Mouse (Mus musculus): ENCODE data around the gene Prelid3b. TPM values are rescaled to one million over a fixed set of nuclear protein-coding genes. Genes with fewer than 3 reads are reported as not detected.

Gene Prelid3b
- polyA plus RNA-seq, 1 experiment = 21.6 TPM

DNA sequence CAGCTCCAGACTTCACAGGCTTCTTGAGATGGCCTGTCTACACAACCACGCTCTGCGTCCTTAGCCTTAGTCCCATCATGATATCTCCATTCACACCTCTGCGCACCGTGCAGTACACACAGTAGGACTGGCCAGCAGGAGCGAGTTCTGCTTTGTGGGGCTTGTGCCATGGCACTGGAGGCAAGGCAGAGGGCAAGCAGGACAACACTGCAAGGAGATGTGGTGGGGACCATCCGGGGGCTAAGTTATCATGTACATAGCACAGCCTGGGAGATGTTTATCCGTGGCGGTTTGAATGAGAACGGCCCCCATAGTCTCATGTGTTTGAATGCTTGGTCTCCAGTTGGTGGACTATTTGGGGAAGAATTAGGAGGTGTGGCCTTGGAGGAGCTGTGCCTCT is 37.9 kb downstream of the Prelid3b start:
- TF ChIP-seq CTCF (IDR thresholded peaks at IDR 0.05; ENCODE audit: extremely low read depth, insufficient read depth, insufficient read length, insufficient replicate concordance) (no peak), POLR2A (IDR thresholded peaks at IDR 0.05; ENCODE audit: low read depth, low read length) (no peak)
- Histone ChIP-seq H3K4me1 (ENCODE audit: control insufficient read depth, insufficient read depth, insufficient read length) (peaks cover 34% of the 10 kb centered on the region), H3K27me3 (ENCODE audit: control insufficient read depth, insufficient read depth, low read length) (no peaks in the 10 kb centered on the region), H3K27ac (ENCODE audit: insufficient read depth, low read length) (no peak overlapping the region), H3K36me3 (ENCODE audit: control insufficient read depth, insufficient read depth, low read length) (peaks cover 19% of the 10 kb centered on the region), H3K4me3 (ENCODE audit: extremely low read depth, insufficient read depth, insufficient read length) (no peak overlapping the region)
- 95% methylated on average over 9 of the region's 9 CpGs for WGBS
- DNase-seq (ENCODE audit: low read depth in 1 of 2, low spot score in 2 of 2) = no peak

GRCm38 (mm10) chr2:174428996-174429591 is 43.8 kb downstream of the Prelid3b start:
- TF ChIP-seq POLR2A (IDR thresholded peaks at IDR 0.05; ENCODE audit: low read depth, low read length) (no peak), CTCF (IDR thresholded peaks at IDR 0.05; ENCODE audit: extremely low read depth, insufficient read depth, insufficient read length, insufficient replicate concordance) (no peak)
- H3K27me3 ChIP-seq (ENCODE audit: control insufficient read depth, insufficient read depth, low read length) = no peaks in the 10 kb centered on the region
- H3K36me3 ChIP-seq (ENCODE audit: control insufficient read depth, insufficient read depth, low read length) = peaks cover 57% of the 10 kb centered on the region
- H3K4me3 ChIP-seq (ENCODE audit: extremely low read depth, insufficient read depth, insufficient read length) = no peak overlapping the region
- 93% methylated on average over 10 of the region's 10 CpGs for WGBS
- peaks cover under 1% of the 10 kb centered on the region for H3K4me1 ChIP-seq (ENCODE audit: control insufficient read depth, insufficient read depth, insufficient read length)
- no peak for DNase-seq (ENCODE audit: low read depth in 1 of 2, low spot score in 2 of 2)
- no peak overlapping the region for H3K27ac ChIP-seq (ENCODE audit: insufficient read depth, low read length)

DNA sequence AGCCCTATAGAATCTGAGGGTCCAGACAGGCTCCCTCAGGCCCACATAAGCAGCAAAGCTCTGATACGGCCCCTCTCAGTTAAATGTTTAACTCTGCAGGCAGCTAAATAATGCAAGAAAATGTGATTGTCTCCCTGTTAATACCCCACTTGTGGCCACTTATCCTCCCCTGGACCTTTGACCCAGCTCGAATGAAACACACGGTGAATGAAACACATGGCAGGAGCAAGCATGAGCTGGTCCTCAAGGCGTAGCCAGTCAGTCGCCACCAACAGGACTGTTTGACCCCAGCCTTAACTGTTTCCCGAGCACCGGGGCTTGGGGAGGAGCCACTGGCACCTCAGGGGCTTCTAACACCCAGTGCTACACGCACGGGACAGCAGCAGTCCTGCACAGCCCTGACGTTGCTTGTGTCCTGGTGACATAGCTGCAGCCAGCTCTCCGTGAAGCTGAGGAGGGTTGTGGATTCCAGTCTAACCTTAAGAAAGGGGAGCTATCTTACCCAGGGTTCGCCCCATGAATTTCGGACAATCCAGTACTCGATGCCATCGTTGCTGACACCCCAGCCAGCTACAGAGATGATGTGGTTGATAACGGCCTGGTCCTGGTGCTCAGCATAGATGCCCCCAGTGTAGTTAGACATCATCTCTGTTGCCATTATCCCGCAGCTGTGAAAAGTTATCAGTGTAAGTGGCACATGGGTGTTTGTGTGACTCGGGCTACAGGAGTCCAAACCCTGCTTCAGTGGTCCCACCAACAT is 44.6 kb downstream of the Prelid3b start:
- Histone ChIP-seq H3K4me1 (ENCODE audit: control insufficient read depth, insufficient read depth, insufficient read length) (no peaks in the 10 kb centered on the region), H3K36me3 (ENCODE audit: control insufficient read depth, insufficient read depth, low read length) (peaks cover 59% of the 10 kb centered on the region), H3K27me3 (ENCODE audit: control insufficient read depth, insufficient read depth, low read length) (no peaks in the 10 kb centered on the region), H3K4me3 (ENCODE audit: extremely low read depth, insufficient read depth, insufficient read length) (no peak overlapping the region), H3K27ac (ENCODE audit: insufficient read depth, low read length) (no peak overlapping the region)
- 89% methylated on average over 18 of the region's 18 CpGs for WGBS
- no peak for TF ChIP-seq CTCF (IDR thresholded peaks at IDR 0.05; ENCODE audit: extremely low read depth, insufficient read depth, insufficient read length, insufficient replicate concordance)
- no peak for TF ChIP-seq POLR2A (IDR thresholded peaks at IDR 0.05; ENCODE audit: low read depth, low read length)
- DNase-seq (ENCODE audit: low read depth in 1 of 2, low spot score in 2 of 2) = no peak

DNA sequence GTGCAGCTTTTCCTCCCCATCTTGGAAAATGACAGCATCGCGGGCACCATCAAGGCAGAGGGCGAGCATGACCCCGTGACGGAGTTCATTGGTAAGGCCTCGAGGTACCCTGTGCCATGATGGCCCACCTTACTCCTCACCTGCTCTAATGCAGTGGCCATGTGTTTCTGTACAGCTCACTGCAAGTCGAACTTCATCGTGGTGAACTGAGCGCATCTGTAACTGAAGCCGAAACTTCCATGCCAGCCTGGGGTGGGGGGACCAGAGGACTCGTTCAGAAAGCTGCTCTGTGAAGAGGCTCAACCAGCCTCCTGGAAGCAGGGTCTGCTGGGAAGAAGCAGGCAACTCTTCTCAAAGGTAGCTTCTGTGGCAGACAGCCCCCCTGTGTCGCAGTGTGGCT is 46.0 kb downstream of the Prelid3b start:
- no peak overlapping the region for H3K4me3 ChIP-seq (ENCODE audit: extremely low read depth, insufficient read depth, insufficient read length)
- no peaks in the 10 kb centered on the region for H3K27me3 ChIP-seq (ENCODE audit: control insufficient read depth, insufficient read depth, low read length)
- DNase-seq (ENCODE audit: low read depth in 1 of 2, low spot score in 2 of 2) = no peak
- no peak overlapping the region for H3K27ac ChIP-seq (ENCODE audit: insufficient read depth, low read length)
- H3K36me3 ChIP-seq (ENCODE audit: control insufficient read depth, insufficient read depth, low read length) = peaks cover 57% of the 10 kb centered on the region
- no peak for TF ChIP-seq CTCF (IDR thresholded peaks at IDR 0.05; ENCODE audit: extremely low read depth, insufficient read depth, insufficient read length, insufficient replicate concordance)
- no peak for TF ChIP-seq POLR2A (IDR thresholded peaks at IDR 0.05; ENCODE audit: low read depth, low read length)
- WGBS = 93% methylated on average over 12 of the region's 12 CpGs
- H3K4me1 ChIP-seq (ENCODE audit: control insufficient read depth, insufficient read depth, insufficient read length) = no peaks in the 10 kb centered on the region

GRCm38 (mm10) chr2:174424301-174425085 is 48.4 kb downstream of the Prelid3b start:
- H3K36me3 ChIP-seq (ENCODE audit: control insufficient read depth, insufficient read depth, low read length) = peaks cover 64% of the 10 kb centered on the region
- no peaks in the 10 kb centered on the region for H3K27me3 ChIP-seq (ENCODE audit: control insufficient read depth, insufficient read depth, low read length)
- no peak overlapping the region for H3K4me3 ChIP-seq (ENCODE audit: extremely low read depth, insufficient read depth, insufficient read length)
- no peak for TF ChIP-seq CTCF (IDR thresholded peaks at IDR 0.05; ENCODE audit: extremely low read depth, insufficient read depth, insufficient read length, insufficient replicate concordance)
- TF ChIP-seq POLR2A (IDR thresholded peaks at IDR 0.05; ENCODE audit: low read depth, low read length) = no peak
- no peaks in the 10 kb centered on the region for H3K4me1 ChIP-seq (ENCODE audit: control insufficient read depth, insufficient read depth, insufficient read length)
- WGBS = 94% methylated on average over 11 of the region's 11 CpGs
- H3K27ac ChIP-seq (ENCODE audit: insufficient read depth, low read length) = no peak overlapping the region
- no peak for DNase-seq (ENCODE audit: low read depth in 1 of 2, low spot score in 2 of 2)

DNA sequence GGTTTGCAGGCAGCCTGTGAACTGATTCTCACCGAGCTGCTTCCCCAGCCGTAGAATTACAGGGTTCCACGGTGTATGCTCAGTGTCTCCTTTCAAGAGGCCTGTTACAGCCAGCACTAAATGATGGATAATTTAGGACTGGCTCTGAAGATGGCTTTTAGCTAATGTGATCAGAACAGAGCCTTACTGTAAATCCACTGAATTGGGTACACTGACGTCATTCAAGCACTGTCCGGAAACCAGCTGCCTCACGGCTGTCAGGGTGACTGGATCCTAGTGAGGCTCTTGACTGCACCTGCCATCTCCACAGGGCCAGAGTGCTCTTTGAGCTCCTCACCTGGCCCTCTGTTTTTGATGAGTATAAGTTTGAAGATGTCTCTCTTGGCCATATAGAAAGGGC is 51.8 kb downstream of the Prelid3b start:
- Histone ChIP-seq H3K36me3 (ENCODE audit: control insufficient read depth, insufficient read depth, low read length) (peaks cover 31% of the 10 kb centered on the region), H3K4me1 (ENCODE audit: control insufficient read depth, insufficient read depth, insufficient read length) (peaks cover 7% of the 10 kb centered on the region; the same call in 1 of the 2 replicates), H3K27ac (ENCODE audit: insufficient read depth, low read length) (no peak overlapping the region), H3K27me3 (ENCODE audit: control insufficient read depth, insufficient read depth, low read length) (no peaks in the 10 kb centered on the region), H3K4me3 (ENCODE audit: extremely low read depth, insufficient read depth, insufficient read length) (no peak overlapping the region)
- DNase-seq (ENCODE audit: low read depth in 1 of 2, low spot score in 2 of 2) = no peak
- 95% methylated on average over 6 of the region's 6 CpGs for WGBS
- no peak for TF ChIP-seq CTCF (IDR thresholded peaks at IDR 0.05; ENCODE audit: extremely low read depth, insufficient read depth, insufficient read length, insufficient replicate concordance)
- no peak for TF ChIP-seq POLR2A (IDR thresholded peaks at IDR 0.05; ENCODE audit: low read depth, low read length)
